Mouse (Mus musculus): Measurements from ENCODE around the gene Unc13d. TPM values are rescaled to one million over a fixed set of nuclear protein-coding genes. Genes with fewer than 3 reads are reported as not detected.

Gene Unc13d
- total and polyA plus RNA-seq, 2 experiments from 2014 or later = 0.42 to 2.7 TPM

GRCm38 (mm10) chr11:116075539-116076265 is 2.1 kb downstream of the Unc13d start:
- H3K27me3 ChIP-seq (ENCODE audit: control insufficient read depth, insufficient read depth, low read length) = no peaks in the 10 kb centered on the region
- no peak overlapping the region for H3K4me2 ChIP-seq (ENCODE audit: low read depth, low read length)
- ATAC-seq (ENCODE audit: insufficient read depth, low read depth) = no peak
- H3K27ac ChIP-seq (ENCODE audit: low read depth) = no peak overlapping the region
- TF ChIP-seq CTCF (IDR thresholded peaks at IDR 0.05; ENCODE audit: low read depth) = no peak
- TF ChIP-seq EP300 (IDR thresholded peaks at IDR 0.05; ENCODE audit: low read depth) = no peak
- no peak for DNase-seq (ENCODE audit: low spot score)
- no peaks in the 10 kb centered on the region for H3K4me1 ChIP-seq (ENCODE audit: control insufficient read depth, insufficient read depth)
- 35% methylated on average over 20 of the region's 20 CpGs for WGBS
- peaks cover 21% of the 10 kb centered on the region for H3K36me3 ChIP-seq (replicated peaks; ENCODE audit: control insufficient read depth, insufficient read depth, low read length)
- no peaks in the 10 kb centered on the region for H3K9me3 ChIP-seq (replicated peaks; ENCODE audit: control insufficient read depth, low read length)
- H3K9ac ChIP-seq (replicated peaks; ENCODE audit: low read depth, low read length) = no peak overlapping the region
- H3K4me3 ChIP-seq (ENCODE audit: low read depth, low read length) = no peak overlapping the region

GRCm38 (mm10) chr11:116074436-116074991 is 3.2 kb downstream of the Unc13d start:
- Histone ChIP-seq H3K4me1 (ENCODE audit: control insufficient read depth, insufficient read depth) (no peaks in the 10 kb centered on the region), H3K4me3 (ENCODE audit: low read depth, low read length) (no peak overlapping the region), H3K36me3 (replicated peaks; ENCODE audit: control insufficient read depth, insufficient read depth, low read length) (peaks cover 9% of the 10 kb centered on the region), H3K4me2 (ENCODE audit: low read depth, low read length) (no peak overlapping the region), H3K27ac (ENCODE audit: low read depth) (no peak overlapping the region), H3K27me3 (ENCODE audit: control insufficient read depth, insufficient read depth, low read length) (no peaks in the 10 kb centered on the region), H3K9me3 (replicated peaks; ENCODE audit: control insufficient read depth, low read length) (no peaks in the 10 kb centered on the region), H3K9ac (replicated peaks; ENCODE audit: low read depth, low read length) (no peak overlapping the region)
- no peak for DNase-seq (ENCODE audit: low spot score)
- ATAC-seq (ENCODE audit: insufficient read depth, low read depth) = peak; percentile 25; the same call in 1 of the 2 replicates
- TF ChIP-seq CTCF (IDR thresholded peaks at IDR 0.05; ENCODE audit: low read depth) = no peak
- no peak for TF ChIP-seq EP300 (IDR thresholded peaks at IDR 0.05; ENCODE audit: low read depth)
- WGBS = 65% methylated on average over 7 of the region's 7 CpGs

- TF ChIP-seq CTCF (IDR thresholded peaks at IDR 0.05; ENCODE audit: low read depth) (no peak), EP300 (IDR thresholded peaks at IDR 0.05; ENCODE audit: low read depth) (no peak)
- WGBS = 57% methylated on average over 3 of the region's 3 CpGs
- DNase-seq (ENCODE audit: low spot score) (no peak), ATAC-seq (ENCODE audit: insufficient read depth, low read depth) (no peak)
- Histone ChIP-seq H3K27ac (ENCODE audit: low read depth) (no peak overlapping the region), H3K4me3 (ENCODE audit: low read depth, low read length) (no peak overlapping the region), H3K36me3 (replicated peaks; ENCODE audit: control insufficient read depth, insufficient read depth, low read length) (no peaks in the 10 kb centered on the region), H3K9me3 (replicated peaks; ENCODE audit: control insufficient read depth, low read length) (no peaks in the 10 kb centered on the region), H3K27me3 (ENCODE audit: control insufficient read depth, insufficient read depth, low read length) (no peaks in the 10 kb centered on the region), H3K4me1 (ENCODE audit: control insufficient read depth, insufficient read depth) (no peaks in the 10 kb centered on the region), H3K9ac (replicated peaks; ENCODE audit: low read depth, low read length) (no peak overlapping the region), H3K4me2 (ENCODE audit: low read depth, low read length) (no peak overlapping the region)
Observed at GRCm38 (mm10) chr11:116072608-116073007, 5.2 kb downstream of the Unc13d start.

GRCm38 (mm10) chr11:116071510-116071909 is 6.3 kb downstream of the Unc13d start:
- no peak for ATAC-seq (ENCODE audit: insufficient read depth, low read depth)
- DNase-seq (ENCODE audit: low spot score) = no peak
- Histone ChIP-seq H3K4me1 (ENCODE audit: control insufficient read depth, insufficient read depth) (no peaks in the 10 kb centered on the region), H3K4me3 (ENCODE audit: low read depth, low read length) (no peak overlapping the region), H3K27ac (ENCODE audit: low read depth) (no peak overlapping the region), H3K9me3 (replicated peaks; ENCODE audit: control insufficient read depth, low read length) (no peaks in the 10 kb centered on the region), H3K36me3 (replicated peaks; ENCODE audit: control insufficient read depth, insufficient read depth, low read length) (no peaks in the 10 kb centered on the region), H3K27me3 (ENCODE audit: control insufficient read depth, insufficient read depth, low read length) (no peaks in the 10 kb centered on the region), H3K9ac (replicated peaks; ENCODE audit: low read depth, low read length) (no peak overlapping the region), H3K4me2 (ENCODE audit: low read depth, low read length) (no peak overlapping the region)
- 54% methylated on average over 5 of the region's 5 CpGs for WGBS
- TF ChIP-seq EP300 (IDR thresholded peaks at IDR 0.05; ENCODE audit: low read depth) (no peak), CTCF (IDR thresholded peaks at IDR 0.05; ENCODE audit: low read depth) (peak; percentile 14; the same call in 1 of the 2 replicates)

- Histone ChIP-seq H3K27ac (ENCODE audit: low read depth) (no peak overlapping the region), H3K36me3 (replicated peaks; ENCODE audit: control insufficient read depth, insufficient read depth, low read length) (peaks cover 9% of the 10 kb centered on the region), H3K27me3 (ENCODE audit: control insufficient read depth, insufficient read depth, low read length) (no peaks in the 10 kb centered on the region), H3K4me1 (ENCODE audit: control insufficient read depth, insufficient read depth) (no peaks in the 10 kb centered on the region), H3K4me3 (ENCODE audit: low read depth, low read length) (no peak overlapping the region), H3K4me2 (ENCODE audit: low read depth, low read length) (no peak overlapping the region), H3K9me3 (replicated peaks; ENCODE audit: control insufficient read depth, low read length) (no peaks in the 10 kb centered on the region), H3K9ac (replicated peaks; ENCODE audit: low read depth, low read length) (no peak overlapping the region)
- DNase-seq (ENCODE audit: low spot score) (no peak), ATAC-seq (ENCODE audit: insufficient read depth, low read depth) (no peak)
- no peak for TF ChIP-seq EP300 (IDR thresholded peaks at IDR 0.05; ENCODE audit: low read depth)
- TF ChIP-seq CTCF (IDR thresholded peaks at IDR 0.05; ENCODE audit: low read depth) = no peak
- WGBS = 90% methylated on average over 12 of the region's 12 CpGs
Observed at GRCm38 (mm10) chr11:116065345-116065744, 12.4 kb downstream of the Unc13d start.

All from heart, postnatal 0 days (tissue).